Mouse (Mus musculus) hindbrain, postnatal 0 days (tissue): ENCODE data around the gene Cc2d1a. TPM values are rescaled to one million over a fixed set of nuclear protein-coding genes. Genes with fewer than 3 reads are reported as not detected.

Experiments
- ATAC-seq: fragments of 200-750 bp; cut with Nextera tagmentation; 2 replicates; pipeline ENCODE4 v1.8.0; 2017; ENCODE audit warnings: mild to moderate bottlenecking, moderate TSS enrichment, moderate library complexity
- DNase-seq: peaks from one replicate; pipeline ENCODE4 v3.0.0-alpha.2; 2015; ENCODE audit warnings: low spot score
- H3K27ac ChIP-seq: fragments of 300-500 bp; sonication (generic); 2 replicates; pipeline ENCODE4 v1.5.1; 2014; ENCODE audit warnings: mild to moderate bottlenecking
- H3K27me3 ChIP-seq: fragments of 300-500 bp; sonication (generic); 2 replicates; pipeline ENCODE4 v1.6.1; 2014; ENCODE audit warnings: low read length, mixed read lengths; ENCODE audit not compliant: insufficient read depth
- H3K36me3 ChIP-seq: fragments of 300-500 bp; sonication (generic); 2 replicates; pipeline ENCODE4 v1.6.1; 2014; ENCODE audit warnings: low read length, mixed read lengths; ENCODE audit not compliant: insufficient read depth
- H3K4me1 ChIP-seq: fragments of 300-500 bp; sonication (generic); 2 replicates; pipeline ENCODE4 v1.6.1; 2014; ENCODE audit warnings: antibody characterized with exemption, low read length, mixed read lengths; ENCODE audit not compliant: insufficient read depth
- H3K4me2 ChIP-seq: fragments of 300-500 bp; sonication (generic); 2 replicates; pipeline ENCODE4 v1.6.1; 2014; ENCODE audit warnings: low read depth, mild to moderate bottlenecking, low read length, moderate library complexity, mixed read lengths
- H3K4me3 ChIP-seq: fragments of 300-500 bp; sonication (generic); 2 replicates; pipeline ENCODE4 v1.5.1; 2014; ENCODE audit warnings: low read length
- H3K9ac ChIP-seq: fragments of 300-500 bp; sonication (generic); replicated peaks from 2 replicates; pipeline ENCODE4 v1.6.1; 2014; ENCODE audit warnings: mild to moderate bottlenecking, low read length, moderate library complexity, mixed read lengths
- H3K9me3 ChIP-seq: fragments of 300-500 bp; sonication (generic); 2 replicates; pipeline ENCODE4 v1.6.1; 2016; ENCODE audit warnings: low read length, mixed read lengths
- CTCF ChIP-seq: IDR thresholded peaks from 2 replicates; pipeline ENCODE4 v1.5.1; 2016; ENCODE audit warnings: antibody characterized with exemption, control low read depth, low read depth
- WGBS: fragments of 180-500 bp; shearing (Covaris S2); extraction: QIAGEN DNeasy Blood & Tissue Kit; methylation state at CpG from one replicate; pipeline ENCODE4 v1.1.7; 2014; 5-methylcytosine and 5-hydroxymethylcytosine counted together
- microRNA counts: library from miRNA; unstranded; fragments of <30 nt; microRNA quantifications from one replicate; lab custom pipeline; 2015
- microRNA-seq, 2 experiments: library from miRNA; unstranded; fragments of <30 nt; microRNA quantifications; one replicate each; pipeline ENCODE4; 2016
- polyA plus RNA-seq: library from polyadenylated mRNA; unstranded; fragments of >200 nt; fragmentation: Nextera tagmentation; extraction: Ambion mirVana; gene quantifications from 2 replicates; pipeline ENCODE4 v1.2.1, GENCODE M21; 2015
- total RNA-seq: library from RNA; depleted of rRNA; stranded (reverse); fragments of >200 nt; gene quantifications from 2 replicates; pipeline ENCODE4 v1.2.3, GENCODE M21; 2014; rRNA removed

Gene Cc2d1a
- total and polyA plus RNA-seq, 2 experiments from 2014 or later = 47.1 to 66.2 TPM

GRCm38 (mm10) chr8:84084341-84085115 lies 63.2 kb downstream of the Cc2d1a start:
- Histone ChIP-seq H3K36me3 (peaks cover 40% of the 10 kb centered on the region), H3K27ac (no peak overlapping the region), H3K9ac (no peak overlapping the region), H3K4me2 (0 out of 2 replicates have a peak overlapping the region, but pooled peaks have one; percentile 10), H3K27me3 (no peaks in the 10 kb centered on the region), H3K4me1 (no peaks in the 10 kb centered on the region), H3K9me3 (no peaks in the 10 kb centered on the region), H3K4me3 (no peak overlapping the region)
- no peak for TF ChIP-seq CTCF
- no peak for DNase-seq
- WGBS = 41% methylated on average over 42 of the region's 42 CpGs
- no peak for ATAC-seq

DNA sequence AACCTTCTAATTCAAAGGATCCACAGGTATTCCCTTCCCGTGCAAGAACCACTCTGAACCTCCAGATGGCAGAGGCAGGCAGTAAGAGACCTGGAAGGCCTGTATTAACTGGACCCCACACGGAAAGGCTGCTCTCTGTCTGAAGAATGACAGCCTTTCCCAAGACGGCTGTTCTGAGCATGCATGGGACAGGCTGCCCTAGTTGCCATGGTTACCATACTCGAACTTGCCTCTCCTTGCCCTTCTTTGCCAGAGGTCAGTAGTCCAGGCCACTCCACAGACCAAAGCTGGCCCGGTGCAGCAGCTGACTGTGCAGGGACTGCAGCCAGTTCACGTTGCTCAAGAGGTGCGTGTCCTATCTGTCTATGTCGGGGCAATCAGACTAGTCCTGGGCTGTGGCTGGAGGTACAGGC lies 63.9 kb downstream of the Cc2d1a start:
- ATAC-seq (peak; percentile 70), DNase-seq (peak; percentile 59)
- Histone ChIP-seq H3K27ac (no peak overlapping the region), H3K36me3 (peaks cover 36% of the 10 kb centered on the region), H3K27me3 (no peaks in the 10 kb centered on the region), H3K4me3 (no peak overlapping the region), H3K4me2 (no peak overlapping the region), H3K9me3 (no peaks in the 10 kb centered on the region), H3K9ac (no peak overlapping the region), H3K4me1 (no peaks in the 10 kb centered on the region)
- TF ChIP-seq CTCF = peak; percentile 67
- 23% methylated on average over 8 of the region's 8 CpGs for WGBS

MicroRNAs encoded within 50 kb of the gene (microRNA counts, 519-probe panel; counts per million panel counts)
- microRNA mmu-miR-181c (lab: Ali Mortazavi, UCI) (3,722 counts per million, percentile 65 among the panel's probes with 10 or more counts), microRNA mmu-miR-709 (lab: Ali Mortazavi, UCI) (3,618 counts per million, percentile 62 among the panel's probes with 10 or more counts)

Small RNA genes within 50 kb of the gene (microRNA-seq; reads per million reads assigned to microRNA genes)
- 0 reads per million in 2 experiments for gene Gm25110
- 12,131 to 13,302 reads per million in 2 experiments for gene Mir181c
- gene Mir181d = 4,057 to 5,646 reads per million in 2 experiments
- gene Mir709 = 0 reads per million in 2 experiments

Other genes with a start within 250 kb of the Cc2d1a start
- 393 and 469 TPM in 2 replicates for gene Adgrl1, start 247.8 kb downstream of the Cc2d1a start, total RNA-seq
- 54.2 and 54.6 TPM in 2 replicates for gene Adgrl1, start 247.8 kb downstream of the Cc2d1a start, polyA plus RNA-seq
- gene Gm10644, start 192.7 kb downstream of the Cc2d1a start, total RNA-seq = 0.40 and 1.7 TPM in 2 replicates
- gene Gm10644, start 192.7 kb downstream of the Cc2d1a start, polyA plus RNA-seq = 0.43 and 0.56 TPM in 2 replicates
- 4.7 and 5.6 TPM in 2 replicates for gene Asf1b, start 192.4 kb downstream of the Cc2d1a start, total RNA-seq
- gene Asf1b, start 192.4 kb downstream of the Cc2d1a start, polyA plus RNA-seq = 8.3 and 10.6 TPM in 2 replicates
- 198 and 213 TPM in 2 replicates for gene Prkaca, start 174.9 kb downstream of the Cc2d1a start, total RNA-seq
- 257 and 268 TPM in 2 replicates for gene Prkaca, start 174.9 kb downstream of the Cc2d1a start, polyA plus RNA-seq
- gene Samd1, start 150.3 kb downstream of the Cc2d1a start, total RNA-seq = 58.6 and 96.8 TPM in 2 replicates
- 5.7 and 5.9 TPM in 2 replicates for gene Samd1, start 150.3 kb downstream of the Cc2d1a start, polyA plus RNA-seq
- gene 1700067K01Rik, start 146.4 kb downstream of the Cc2d1a start, total RNA-seq = not detected in 2 replicates
- 0.49 and 0.51 TPM in 2 replicates for gene 1700067K01Rik, start 146.4 kb downstream of the Cc2d1a start, polyA plus RNA-seq
- gene 2210011C24Rik, start 135.8 kb downstream of the Cc2d1a start, total RNA-seq = 0.25 and 4.2 TPM in 2 replicates
- gene 2210011C24Rik, start 135.8 kb downstream of the Cc2d1a start, polyA plus RNA-seq = 1.2 and 1.9 TPM in 2 replicates
- 4.5 and 9.6 TPM in 2 replicates for gene Palm3, start 126.5 kb downstream of the Cc2d1a start, total RNA-seq
- gene Palm3, start 126.5 kb downstream of the Cc2d1a start, polyA plus RNA-seq = 8.2 and 8.8 TPM in 2 replicates
- gene Il27ra, start 105.3 kb downstream of the Cc2d1a start, total RNA-seq = 0.29 and 0.47 TPM in 2 replicates
- 0.29 and 0.62 TPM in 2 replicates for gene Il27ra, start 105.3 kb downstream of the Cc2d1a start, polyA plus RNA-seq
- 9.0 and 18.8 TPM in 2 replicates for gene Rln3, start 102.9 kb downstream of the Cc2d1a start, total RNA-seq
- 6.1 and 6.6 TPM in 2 replicates for gene Rln3, start 102.9 kb downstream of the Cc2d1a start, polyA plus RNA-seq
- gene Gm10643, start 82.8 kb downstream of the Cc2d1a start, total RNA-seq = 0.25 and 3.0 TPM in 2 replicates
- gene Gm10643, start 82.8 kb downstream of the Cc2d1a start, polyA plus RNA-seq = 1.6 and 2.4 TPM in 2 replicates
- gene Rfx1, start 81.1 kb downstream of the Cc2d1a start, total RNA-seq = 29.0 and 30.0 TPM in 2 replicates
- gene Rfx1, start 81.1 kb downstream of the Cc2d1a start, polyA plus RNA-seq = 6.0 and 6.2 TPM in 2 replicates
- gene Dcaf15, start 43.2 kb downstream of the Cc2d1a start, total RNA-seq = 77.0 and 77.6 TPM in 2 replicates
- gene Dcaf15, start 43.2 kb downstream of the Cc2d1a start, polyA plus RNA-seq = 18.4 and 18.5 TPM in 2 replicates
- gene Podnl1, start 21.9 kb downstream of the Cc2d1a start, total RNA-seq = 0.72 TPM in 1 of 2 replicates, not detected in the other
- 0.41 and 0.68 TPM in 2 replicates for gene Podnl1, start 21.9 kb downstream of the Cc2d1a start, polyA plus RNA-seq
- 3.3 and 5.9 TPM in 2 replicates for gene 4930432K21Rik, start 89 bp upstream of the Cc2d1a start, total RNA-seq
- 2.7 and 3.0 TPM in 2 replicates for gene 4930432K21Rik, start 89 bp upstream of the Cc2d1a start, polyA plus RNA-seq
- 2.3 and 3.2 TPM in 2 replicates for gene Nanos3, start 37.3 kb upstream of the Cc2d1a start, total RNA-seq
- 11.5 and 15.5 TPM in 2 replicates for gene Nanos3, start 37.3 kb upstream of the Cc2d1a start, polyA plus RNA-seq
- 44.1 and 50.6 TPM in 2 replicates for gene Zswim4, start 89.1 kb upstream of the Cc2d1a start, total RNA-seq
- gene Zswim4, start 89.1 kb upstream of the Cc2d1a start, polyA plus RNA-seq = 11.0 and 11.3 TPM in 2 replicates
- 69.4 and 79.5 TPM in 2 replicates for gene D8Ertd738e, start 101.8 kb upstream of the Cc2d1a start, total RNA-seq
- gene D8Ertd738e, start 101.8 kb upstream of the Cc2d1a start, polyA plus RNA-seq = 318 and 325 TPM in 2 replicates
- 46.1 and 71.6 TPM in 2 replicates for gene Mri1, start 109.4 kb upstream of the Cc2d1a start, total RNA-seq
- gene Mri1, start 109.4 kb upstream of the Cc2d1a start, polyA plus RNA-seq = 41.6 and 44.7 TPM in 2 replicates
- gene Ccdc130, start 122.4 kb upstream of the Cc2d1a start, total RNA-seq = 6.0 and 7.5 TPM in 2 replicates
- 12.4 and 12.9 TPM in 2 replicates for gene Ccdc130, start 122.4 kb upstream of the Cc2d1a start, polyA plus RNA-seq
- 59.5 and 70.5 TPM in 2 replicates for gene Cacna1a, start 240.5 kb upstream of the Cc2d1a start, total RNA-seq
- gene Cacna1a, start 240.5 kb upstream of the Cc2d1a start, polyA plus RNA-seq = 16.5 and 17.4 TPM in 2 replicates